Mouse (Mus musculus): ENCODE results near the gene Btbd10. TPM values are rescaled to one million over a fixed set of nuclear protein-coding genes. Genes with fewer than 3 reads are reported as not detected.

Gene Btbd10
- polyA plus RNA-seq, 1 experiment: not detected

GRCm38 (mm10) chr7:113268287-113268686, 100.9 kb downstream of the Btbd10 start:
- no peak overlapping the region for H3K4me3 ChIP-seq (ENCODE audit: insufficient read depth, low read depth, low read length)
- peaks cover 14% of the 10 kb centered on the region for H3K4me1 ChIP-seq (ENCODE audit: control insufficient read depth, insufficient read depth, low read length)
- WGBS: 79% methylated on average over 9 of the region's 9 CpGs
- no peak overlapping the region for H3K27ac ChIP-seq (ENCODE audit: insufficient read depth, low read depth, low read length)
- no peak for TF ChIP-seq CTCF (IDR thresholded peaks at IDR 0.05; ENCODE audit: insufficient read depth, low read depth, low read length)
- no peak for TF ChIP-seq POLR2A (IDR thresholded peaks at IDR 0.05; ENCODE audit: insufficient read depth, low read depth, low read length)

Other genes with a start within 250 kb of the Btbd10 start
- gene Arntl, start 161.9 kb downstream of the Btbd10 start, polyA plus RNA-seq (2012; ENCODE audit: insufficient read depth, insufficient read length, low replicate concordance, missing spikeins): not detected in 2 replicates
- not detected in 2 replicates for gene Pth, start 19.2 kb upstream of the Btbd10 start, polyA plus RNA-seq (2012; ENCODE audit: insufficient read depth, insufficient read length, low replicate concordance, missing spikeins)
- not detected in 2 replicates for gene Far1, start 144.4 kb upstream of the Btbd10 start, polyA plus RNA-seq (2012; ENCODE audit: insufficient read depth, insufficient read length, low replicate concordance, missing spikeins)